Mouse (Mus musculus) forebrain, embryonic 16.5 days (tissue): Measurements from ENCODE around the gene Aph1c. TPM values are rescaled to one million over a fixed set of nuclear protein-coding genes. Genes with fewer than 3 reads are reported as not detected.

ENCODE experiments used
- ATAC-seq: fragments of 200-750 bp; cut with Nextera tagmentation; 2 replicates; pipeline ENCODE4 v1.8.0; 2017; ENCODE audit warnings: mild to moderate bottlenecking, moderate library complexity
- H3K27ac ChIP-seq: fragments of 300-500 bp; sonication (generic); 2 replicates; pipeline ENCODE4 v1.5.1; 2014; ENCODE audit warnings: low read length, control low read depth
- H3K27me3 ChIP-seq: fragments of 300-500 bp; sonication (generic); replicated peaks from 2 replicates; pipeline ENCODE4 v1.6.1; 2014; ENCODE audit warnings: low read length; ENCODE audit not compliant: control insufficient read depth, insufficient read depth
- H3K36me3 ChIP-seq: fragments of 300-500 bp; sonication (generic); 2 replicates; pipeline ENCODE4 v1.6.1; 2014; ENCODE audit not compliant: control insufficient read depth, insufficient read depth
- H3K4me1 ChIP-seq: fragments of 300-500 bp; sonication (generic); replicated peaks from 2 replicates; pipeline ENCODE4 v1.6.1; 2014; ENCODE audit warnings: low read length; ENCODE audit not compliant: control insufficient read depth, insufficient read depth
- H3K4me2 ChIP-seq: fragments of 300-500 bp; sonication (generic); 2 replicates; pipeline ENCODE4 v1.6.1; 2014; ENCODE audit warnings: mild to moderate bottlenecking, low read length, control low read depth
- H3K4me3 ChIP-seq: fragments of 300-500 bp; sonication (generic); replicated peaks from 2 replicates; pipeline ENCODE4 v1.5.1; 2014; ENCODE audit warnings: mild to moderate bottlenecking, low read length, control low read depth
- H3K9ac ChIP-seq: fragments of 300-500 bp; sonication (generic); replicated peaks from 2 replicates; pipeline ENCODE4 v1.6.1; 2014; ENCODE audit warnings: low read depth, low read length, control low read depth
- H3K9me3 ChIP-seq: fragments of 300-500 bp; sonication (generic); 2 replicates; pipeline ENCODE4 v1.6.1; 2016; ENCODE audit warnings: low read length; ENCODE audit not compliant: control insufficient read depth
- WGBS: fragments of 180-500 bp; shearing (Covaris S2); extraction: QIAGEN DNeasy Blood & Tissue Kit; methylation state at CpG from one replicate; pipeline ENCODE4 v1.1.7; 2014; 5-methylcytosine and 5-hydroxymethylcytosine counted together
- polyA plus RNA-seq: library from polyadenylated mRNA; unstranded; fragments of >200 nt; fragmentation: Nextera tagmentation; extraction: Ambion mirVana; gene quantifications from 2 replicates; pipeline ENCODE4 v1.2.1, GENCODE M21; 2015

Aph1c gene
- polyA plus RNA-seq, 1 experiment from 2014 or later: 3.1 TPM

GRCm38 (mm10) chr9:66768721-66769120 lies 65.8 kb downstream of the Aph1c start:
- Histone ChIP-seq H3K4me2 (no peak overlapping the region), H3K9me3 (no peaks in the 10 kb centered on the region), H3K27ac (no peak overlapping the region), H3K9ac (no peak overlapping the region), H3K36me3 (no peaks in the 10 kb centered on the region), H3K4me1 (no peaks in the 10 kb centered on the region), H3K27me3 (no peaks in the 10 kb centered on the region), H3K4me3 (no peak overlapping the region)
- WGBS: 100% methylated on average over 1 of the region's 1 CpGs
- no peak for ATAC-seq

Other genes with a start within 250 kb of the Aph1c start
- 93.0 and 110 TPM in 2 replicates for gene Usp3, start 241.6 kb downstream of the Aph1c start, polyA plus RNA-seq
- 3.3 and 4.4 TPM in 2 replicates for gene Car12, start 121.0 kb downstream of the Aph1c start, polyA plus RNA-seq
- gene Aph1b, start 39.2 kb downstream of the Aph1c start, polyA plus RNA-seq: 32.9 and 34.3 TPM in 2 replicates
- gene Gm10647, start 37.7 kb downstream of the Aph1c start, polyA plus RNA-seq: 0.42 and 0.43 TPM in 2 replicates
- 41.2 and 41.5 TPM in 2 replicates for gene Rab8b, start 85.0 kb upstream of the Aph1c start, polyA plus RNA-seq
- 253 and 289 TPM in 2 replicates for gene Rps27l, start 111.4 kb upstream of the Aph1c start, polyA plus RNA-seq
- 9.0 and 9.6 TPM in 2 replicates for gene Lactb, start 140.8 kb upstream of the Aph1c start, polyA plus RNA-seq
- 120 and 127 TPM in 2 replicates for gene Tpm1, start 214.7 kb upstream of the Aph1c start, polyA plus RNA-seq